Mouse (Mus musculus) effector memory CD4-positive, alpha-beta T cell, adult 7 months (primary cell): ENCODE data around the gene Rnf40. TPM values are rescaled to one million over a fixed set of nuclear protein-coding genes. Genes with fewer than 3 reads are reported as not detected.

Experiments
- polyA plus RNA-seq: library from polyadenylated mRNA; unstranded; fragments of 100-300 nt; shearing (Covaris generic); gene quantifications from one replicate; pipeline ENCODE4 v1.2.1, GENCODE M21; 2017

Rnf40 gene
- 105 TPM for polyA plus RNA-seq

DNA sequence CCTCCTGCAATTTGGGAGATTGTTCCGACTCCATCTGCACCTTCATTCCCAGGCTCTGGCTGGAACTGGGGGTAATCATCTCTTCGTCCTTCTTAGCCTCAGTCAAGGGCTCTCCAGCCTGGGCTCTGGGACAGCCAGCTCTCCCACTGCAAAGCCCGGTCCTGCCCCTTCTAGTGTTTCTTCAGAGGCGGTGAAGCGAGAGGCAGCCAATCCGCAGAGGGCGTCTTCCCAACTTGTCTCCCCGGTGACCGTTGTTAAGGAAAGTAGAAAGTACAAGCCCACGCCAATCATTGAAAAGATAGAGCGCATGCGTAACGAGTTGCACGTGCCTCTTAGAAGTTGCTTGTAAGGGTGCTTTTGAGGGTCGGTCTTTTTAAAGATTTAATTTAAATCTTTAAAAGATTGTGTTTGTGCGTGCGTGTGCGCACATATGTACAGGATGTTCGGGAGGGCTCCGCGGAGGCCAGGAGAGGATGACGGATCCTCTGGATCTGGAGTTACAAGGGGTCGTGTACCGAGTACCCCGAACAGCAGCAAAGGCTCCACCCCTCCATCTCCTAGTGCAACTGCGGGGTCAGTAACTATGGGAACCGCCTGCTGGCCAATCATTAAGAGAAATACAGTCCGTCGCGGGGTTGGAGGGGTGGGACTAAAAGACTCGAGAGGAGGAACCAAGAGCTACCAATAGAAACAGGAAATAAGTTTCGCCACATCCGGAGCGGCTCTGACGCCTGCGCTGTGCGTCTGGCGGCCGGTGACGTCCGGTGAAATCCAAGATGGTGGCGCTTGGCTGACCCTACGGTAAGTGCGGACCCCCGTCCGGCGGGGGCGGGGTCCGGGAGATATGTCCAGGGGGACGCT is at the start of gene Rnf40, which contains the start of gene Ccdc189:
Rnf40 (plus strand) TSS at position 757 of the 861 bp plus-strand sequence.
Ccdc189 (minus strand) TSS at position 585 of the 861 bp plus-strand sequence.

DNA sequence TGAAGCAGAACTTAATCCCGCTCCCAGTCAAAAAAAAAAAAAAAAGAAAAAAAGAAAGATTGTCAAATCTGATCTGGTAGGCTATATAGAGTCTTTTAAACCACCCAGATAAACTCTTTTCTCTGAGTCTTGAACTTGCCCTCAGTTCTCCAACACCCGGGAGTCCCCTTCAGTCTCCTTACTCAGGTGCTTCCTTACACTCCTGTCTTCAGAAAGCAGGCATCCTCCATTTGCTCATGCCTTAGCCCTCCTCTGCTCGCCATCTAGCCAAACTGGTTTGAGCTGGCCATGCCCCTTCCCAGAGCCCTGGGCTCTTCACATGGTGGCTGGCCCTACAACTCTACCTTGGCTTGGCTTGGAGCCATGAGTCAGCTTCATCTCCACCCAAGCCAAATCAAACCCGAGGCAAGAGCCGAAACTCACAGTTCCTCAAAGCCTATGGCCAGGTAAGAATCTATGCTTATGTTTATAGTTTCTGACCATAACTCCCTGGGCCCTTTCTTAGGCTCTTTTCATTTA is 27.2 kb upstream of the Rnf40 start, which contains the start of gene Tmem265:
Tmem265 (plus strand) TSS at position 51 of the 519 bp plus-strand sequence.

DNA sequence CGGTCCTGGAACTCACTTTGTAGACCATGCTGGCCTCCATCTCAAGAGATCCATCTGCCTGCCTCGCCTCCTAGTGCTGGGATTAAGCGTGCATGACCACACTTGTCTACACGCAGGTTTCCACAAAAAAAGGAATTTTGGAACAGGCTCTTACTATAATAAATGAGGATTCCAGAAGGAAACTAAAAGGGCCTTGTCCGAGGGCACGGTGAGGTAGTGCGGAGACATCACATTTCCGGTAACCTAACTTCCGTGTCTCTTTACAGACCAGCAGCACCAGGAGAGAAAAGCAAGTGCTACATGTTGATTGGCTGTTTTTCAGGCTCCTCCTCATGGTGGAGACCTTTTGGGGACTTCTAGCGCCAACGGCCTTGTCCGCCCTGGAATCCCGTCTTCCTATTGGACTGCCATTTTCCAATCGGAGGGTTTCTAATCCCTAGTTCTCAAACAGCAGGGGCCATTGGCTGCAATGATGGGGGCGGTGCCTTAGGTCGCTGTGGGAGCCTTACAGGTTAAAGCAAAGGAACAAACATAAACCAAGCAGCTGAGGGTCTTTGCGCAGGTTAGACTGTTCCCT is 15.6 kb upstream of the Rnf40 start, which contains the start of gene Phkg2:
Phkg2 (plus strand) TSS at position 446 of the 577 bp plus-strand sequence.

DNA sequence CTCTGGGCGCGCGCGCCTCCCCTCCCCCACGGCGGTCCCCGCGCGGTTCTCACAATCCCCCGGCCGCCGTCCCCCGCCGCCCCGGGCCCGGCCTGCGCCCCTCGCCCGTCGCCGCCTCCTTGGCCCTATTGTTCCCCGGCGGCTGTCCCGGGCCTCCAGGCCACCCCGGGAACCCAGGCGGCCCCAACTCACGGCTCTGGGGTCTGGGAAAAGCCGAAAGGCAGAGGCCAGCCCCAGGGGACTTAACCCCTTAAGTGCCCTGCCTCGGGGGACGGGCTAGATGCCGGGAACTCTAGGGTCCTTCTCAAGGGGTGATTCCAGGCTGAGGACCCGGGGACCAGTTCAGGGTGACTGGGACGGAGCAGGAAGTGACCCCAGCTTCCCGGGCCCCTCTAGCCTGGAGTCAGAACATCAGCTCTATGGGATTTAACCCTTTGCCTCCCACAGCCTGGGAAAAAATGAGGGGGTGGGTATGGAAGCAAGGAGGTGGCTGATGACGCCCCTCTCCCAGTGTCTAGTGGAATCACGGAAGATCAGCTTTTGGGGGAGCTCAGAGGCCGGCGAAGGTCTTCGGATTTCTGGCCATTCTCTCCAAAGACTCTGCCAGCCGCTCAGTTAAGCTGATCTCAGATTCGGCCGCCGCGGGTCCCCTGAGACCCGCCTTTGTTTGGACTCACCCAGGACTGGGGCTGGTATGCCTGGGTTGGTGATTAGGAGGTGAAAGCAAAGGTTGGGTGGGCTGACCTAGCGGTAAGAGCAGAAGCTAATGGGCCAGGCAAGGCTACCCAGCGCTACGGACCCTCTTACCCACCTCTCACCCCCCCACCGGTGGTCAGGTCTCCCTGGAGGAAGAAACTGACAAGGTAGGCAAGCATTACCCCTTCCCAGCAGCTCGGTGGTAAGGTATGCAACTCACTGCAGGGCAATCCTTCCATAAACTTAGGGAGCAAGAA is 26.6 kb downstream of the Rnf40 start, which contains the start of gene Zfp629:
Zfp629 (minus strand) TSS at position 907 of the 953 bp plus-strand sequence.

Other genes with a start within 250 kb of the Rnf40 start
- gene Zfp768, start 243.2 kb upstream of the Rnf40 start, polyA plus RNA-seq: 0.27 TPM
- 21.0 TPM for gene Zfp747, start 212.7 kb upstream of the Rnf40 start, polyA plus RNA-seq
- gene 9130019O22Rik, start 201.6 kb upstream of the Rnf40 start, polyA plus RNA-seq: 7.3 TPM
- gene E430018J23Rik, start 195.1 kb upstream of the Rnf40 start, polyA plus RNA-seq: 4.4 TPM
- 13.3 TPM for gene Zfp764, start 181.9 kb upstream of the Rnf40 start, polyA plus RNA-seq
- 24.7 TPM for gene Zfp688, start 166.7 kb upstream of the Rnf40 start, polyA plus RNA-seq
- gene Zfp689, start 139.6 kb upstream of the Rnf40 start, polyA plus RNA-seq: 7.4 TPM
- 138 TPM for gene Prr14, start 129.2 kb upstream of the Rnf40 start, polyA plus RNA-seq
- gene Fbrs, start 109.6 kb upstream of the Rnf40 start, polyA plus RNA-seq: 11.9 TPM
- 78.0 TPM for gene Srcap, start 76.8 kb upstream of the Rnf40 start, polyA plus RNA-seq
- gene Gm42715, start 69.2 kb upstream of the Rnf40 start, polyA plus RNA-seq: 6.4 TPM
- 3.5 TPM for gene Tmem265, start 27.4 kb upstream of the Rnf40 start, polyA plus RNA-seq
- gene Phkg2, start 15.4 kb upstream of the Rnf40 start, polyA plus RNA-seq: 76.0 TPM
- not detected for gene Ccdc189, start 172 bp upstream of the Rnf40 start, polyA plus RNA-seq
- 0.30 TPM for gene Zfp629, start 27.0 kb downstream of the Rnf40 start, polyA plus RNA-seq
- 49.0 TPM for gene Bcl7c, start 120.2 kb downstream of the Rnf40 start, polyA plus RNA-seq
- not detected for gene Ctf1, start 124.0 kb downstream of the Rnf40 start, polyA plus RNA-seq
- gene Ctf2, start 143.4 kb downstream of the Rnf40 start, polyA plus RNA-seq: not detected
- gene Fbxl19, start 155.8 kb downstream of the Rnf40 start, polyA plus RNA-seq: 0.77 TPM
- gene Orai3, start 181.0 kb downstream of the Rnf40 start, polyA plus RNA-seq: 12.5 TPM
- gene Setd1a, start 187.9 kb downstream of the Rnf40 start, polyA plus RNA-seq: 5.9 TPM
- not detected for gene Gm49388, start 196.8 kb downstream of the Rnf40 start, polyA plus RNA-seq
- gene Hsd3b7, start 211.8 kb downstream of the Rnf40 start, polyA plus RNA-seq: not detected
- gene Stx4a, start 235.5 kb downstream of the Rnf40 start, polyA plus RNA-seq: 95.9 TPM
- 0.51 TPM for gene Stx1b, start 235.8 kb downstream of the Rnf40 start, polyA plus RNA-seq